Mouse (Mus musculus): Measurements from ENCODE around the gene Dusp23. TPM values are rescaled to one million over a fixed set of nuclear protein-coding genes. Genes with fewer than 3 reads are reported as not detected.

The Dusp23 gene
- polyA plus RNA-seq, 1 experiment from 2014 or later = 20.0 TPM

DNA sequence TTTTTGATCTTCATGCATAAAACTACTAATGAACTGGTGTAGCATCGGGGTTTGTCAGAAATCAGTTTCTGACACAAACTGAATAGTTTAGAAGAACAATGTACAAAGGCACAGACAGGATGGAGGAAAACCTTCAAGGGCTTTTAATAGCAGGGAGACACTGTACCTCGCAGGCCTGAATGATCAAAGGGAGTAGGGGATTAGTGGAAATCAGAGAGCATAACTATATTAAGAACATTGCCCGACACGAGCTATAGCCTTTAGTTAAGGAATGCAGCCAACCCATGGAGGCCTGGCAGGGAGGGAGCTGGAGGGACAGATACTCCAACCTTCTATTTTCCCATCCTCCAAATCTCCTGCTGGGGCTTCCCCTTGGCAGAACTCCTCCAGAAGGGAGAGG, 14.5 kb upstream of the Dusp23 start:
- H3K27me3 ChIP-seq (replicated peaks) = no peaks in the 10 kb centered on the region
- no peak overlapping the region for H3K4me3 ChIP-seq
- WGBS = 73% methylated on average over 4 of the region's 4 CpGs
- H3K36me3 ChIP-seq = no peaks in the 10 kb centered on the region
- no peaks in the 10 kb centered on the region for H3K9me3 ChIP-seq
- H3K4me1 ChIP-seq = no peaks in the 10 kb centered on the region
- no peak overlapping the region for H3K4me2 ChIP-seq (replicated peaks)
- H3K27ac ChIP-seq = no peak overlapping the region
- H3K9ac ChIP-seq = no peak overlapping the region
- no peak for ATAC-seq (ENCODE audit: low FRiP score, low read depth)

DNA sequence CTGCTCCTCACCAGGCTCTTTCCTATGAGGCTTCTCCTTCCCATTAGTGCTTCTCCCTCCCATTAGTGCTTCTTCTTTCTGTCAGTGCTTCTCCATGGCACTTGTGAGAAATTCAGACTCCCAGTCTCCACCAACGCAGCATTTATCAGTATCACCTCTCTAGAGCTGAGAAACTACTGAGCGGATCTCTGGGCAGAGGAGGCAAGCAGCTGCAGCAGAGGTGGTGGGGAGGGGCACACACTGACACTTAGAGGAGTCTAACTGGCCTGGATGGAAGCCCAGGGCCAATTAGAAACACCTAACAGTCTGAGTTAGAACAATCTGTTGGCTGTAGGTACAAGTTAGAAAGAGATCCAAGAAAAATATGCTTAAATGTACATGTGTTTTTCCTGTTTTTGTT, 6.0 kb upstream of the Dusp23 start:
- Histone ChIP-seq H3K4me3 (no peak overlapping the region), H3K36me3 (no peaks in the 10 kb centered on the region), H3K4me2 (replicated peaks) (no peak overlapping the region), H3K9ac (no peak overlapping the region), H3K27me3 (replicated peaks) (no peaks in the 10 kb centered on the region), H3K4me1 (peaks cover 3% of the 10 kb centered on the region; the same call in 1 of the 2 replicates), H3K9me3 (no peaks in the 10 kb centered on the region), H3K27ac (no peak overlapping the region)
- no peak for ATAC-seq (ENCODE audit: low FRiP score, low read depth)
- 66% methylated on average over 2 of the region's 2 CpGs for WGBS

DNA sequence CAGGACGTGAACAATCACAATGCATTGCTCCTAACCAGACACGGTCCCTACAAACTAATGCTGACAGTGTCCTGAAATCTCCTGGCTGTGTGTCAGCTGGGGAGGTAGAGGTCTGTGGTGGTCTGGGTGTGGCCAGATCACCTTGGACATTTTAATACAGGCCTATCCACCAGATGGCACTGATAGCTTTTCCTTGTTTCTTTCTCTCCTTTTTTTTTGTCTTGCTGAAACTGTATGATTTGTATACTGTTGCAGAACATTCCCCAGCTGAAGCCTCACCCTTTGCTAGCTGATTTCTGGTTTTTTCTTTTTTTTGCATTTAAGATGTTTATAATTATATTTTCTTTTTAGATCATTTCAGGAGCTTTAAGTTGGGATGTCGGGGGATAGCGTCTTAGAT, 5.0 kb upstream of the Dusp23 start:
- Histone ChIP-seq H3K27ac (no peak overlapping the region), H3K4me3 (no peak overlapping the region), H3K27me3 (replicated peaks) (no peaks in the 10 kb centered on the region), H3K9ac (no peak overlapping the region), H3K36me3 (no peaks in the 10 kb centered on the region), H3K4me2 (replicated peaks) (no peak overlapping the region), H3K4me1 (peaks cover 3% of the 10 kb centered on the region; the same call in 1 of the 2 replicates), H3K9me3 (no peaks in the 10 kb centered on the region)
- 77% methylated on average over 4 of the region's 4 CpGs for WGBS
- no peak for ATAC-seq (ENCODE audit: low FRiP score, low read depth)

DNA sequence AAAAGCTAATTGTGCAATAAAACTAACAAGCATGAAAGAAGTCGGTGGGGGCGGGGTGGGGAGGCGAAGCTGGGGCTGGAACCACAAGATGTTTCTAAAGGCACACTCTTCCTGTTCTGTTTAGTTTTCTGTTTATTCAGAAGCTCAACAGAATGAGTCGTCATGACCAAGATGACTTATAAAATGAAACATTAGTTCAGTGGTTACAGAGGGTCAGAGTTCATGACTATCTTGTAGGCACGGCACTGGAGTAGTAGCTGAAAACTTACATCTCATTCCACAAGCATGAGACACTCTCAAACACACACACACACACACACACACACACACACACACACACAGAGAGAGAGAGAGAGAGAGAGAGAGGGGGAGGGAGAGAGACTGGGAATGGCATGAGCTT, 3.5 kb upstream of the Dusp23 start:
- Histone ChIP-seq H3K27me3 (replicated peaks) (no peaks in the 10 kb centered on the region), H3K4me2 (replicated peaks) (no peak overlapping the region), H3K27ac (no peak overlapping the region), H3K9ac (no peak overlapping the region), H3K4me1 (peaks cover 3% of the 10 kb centered on the region; the same call in 1 of the 2 replicates), H3K4me3 (no peak overlapping the region), H3K36me3 (no peaks in the 10 kb centered on the region), H3K9me3 (no peaks in the 10 kb centered on the region)
- ATAC-seq (ENCODE audit: low FRiP score, low read depth) = no peak
- WGBS = 93% methylated on average over 5 of the region's 5 CpGs

DNA sequence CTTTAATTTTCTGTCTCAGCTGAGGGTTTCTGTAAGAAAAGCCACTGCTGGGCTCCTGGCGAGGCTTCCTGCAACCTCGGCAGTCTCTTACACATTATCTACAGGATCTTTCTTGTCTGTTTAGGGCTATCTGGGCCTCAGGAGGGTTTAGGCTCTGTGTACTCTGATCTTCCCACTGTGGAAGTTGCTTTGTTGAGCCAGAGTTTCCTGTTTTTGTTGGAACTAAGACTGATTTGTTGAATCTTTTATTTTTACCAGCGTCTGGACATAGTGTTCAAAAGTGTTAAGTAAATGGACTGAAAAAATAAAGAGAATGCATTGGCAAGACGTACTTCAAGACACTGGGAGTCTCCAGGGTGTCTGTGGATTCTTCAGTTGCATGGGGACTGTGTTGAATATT, 2.5 kb upstream of the Dusp23 start:
- H3K9me3 ChIP-seq = no peaks in the 10 kb centered on the region
- H3K27ac ChIP-seq = no peak overlapping the region
- no peak overlapping the region for H3K4me2 ChIP-seq (replicated peaks)
- 40% methylated on average over 4 of the region's 4 CpGs for WGBS
- no peaks in the 10 kb centered on the region for H3K36me3 ChIP-seq
- H3K27me3 ChIP-seq (replicated peaks) = no peaks in the 10 kb centered on the region
- ATAC-seq (ENCODE audit: low FRiP score, low read depth) = no peak
- H3K4me1 ChIP-seq = peaks cover 3% of the 10 kb centered on the region; the same call in 1 of the 2 replicates
- no peak overlapping the region for H3K4me3 ChIP-seq
- H3K9ac ChIP-seq = no peak overlapping the region

DNA sequence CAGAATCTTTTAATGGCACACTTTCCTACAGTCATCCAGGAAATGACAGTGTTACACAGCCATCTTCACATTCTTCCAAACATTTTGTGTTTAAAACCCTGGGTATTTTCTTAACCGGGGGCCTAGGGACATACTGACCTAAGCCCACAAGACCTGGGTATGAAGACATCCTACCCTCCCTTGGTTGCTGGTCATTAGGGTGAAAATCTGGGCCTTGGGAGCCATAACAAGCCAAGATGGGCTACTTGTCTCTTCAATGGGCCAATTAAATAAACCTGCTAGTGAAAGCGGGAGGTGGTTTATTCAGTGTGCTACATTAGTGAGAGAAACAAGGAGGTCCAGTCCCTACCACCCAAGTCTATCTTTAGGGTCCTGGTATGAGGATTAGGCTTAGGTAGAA, 1.4 kb upstream of the Dusp23 start:
- Histone ChIP-seq H3K27ac (no peak overlapping the region), H3K36me3 (no peaks in the 10 kb centered on the region), H3K4me2 (replicated peaks) (no peak overlapping the region), H3K4me3 (no peak overlapping the region), H3K4me1 (peaks cover 3% of the 10 kb centered on the region; the same call in 1 of the 2 replicates), H3K9ac (no peak overlapping the region), H3K9me3 (no peaks in the 10 kb centered on the region), H3K27me3 (replicated peaks) (no peaks in the 10 kb centered on the region)
- 93% methylated on average over 2 of the region's 2 CpGs for WGBS
- ATAC-seq (ENCODE audit: low FRiP score, low read depth) = no peak

DNA sequence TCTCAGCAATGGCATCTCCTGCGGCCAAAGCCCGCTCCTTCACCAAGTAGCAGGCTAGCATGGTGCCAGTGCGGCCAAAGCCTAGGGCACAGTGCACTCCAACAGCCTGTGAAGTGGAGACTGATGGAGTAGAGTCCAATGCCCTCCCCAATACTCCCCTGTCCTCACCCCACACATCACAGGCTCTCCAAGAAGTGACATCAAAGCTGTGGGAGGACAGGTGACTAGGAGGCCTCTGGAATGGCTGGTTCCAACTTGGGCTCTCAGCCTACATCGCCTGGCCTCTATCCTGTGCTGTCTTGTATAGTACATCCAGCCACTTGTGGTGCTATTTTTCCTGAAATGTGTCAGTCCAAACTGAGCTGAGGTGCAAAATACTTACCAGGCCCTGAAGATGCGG, 1.0 kb downstream of the Dusp23 start:
- Histone ChIP-seq H3K9me3 (no peaks in the 10 kb centered on the region), H3K36me3 (no peaks in the 10 kb centered on the region), H3K27ac (no peak overlapping the region), H3K27me3 (replicated peaks) (no peaks in the 10 kb centered on the region), H3K9ac (no peak overlapping the region), H3K4me2 (replicated peaks) (peak overlapping the region; percentile 24; the same call in 1 of the 2 replicates), H3K4me3 (no peak overlapping the region), H3K4me1 (peaks cover 3% of the 10 kb centered on the region; the same call in 1 of the 2 replicates)
- no peak for ATAC-seq (ENCODE audit: low FRiP score, low read depth)
- WGBS = 88% methylated on average over 5 of the region's 5 CpGs

DNA sequence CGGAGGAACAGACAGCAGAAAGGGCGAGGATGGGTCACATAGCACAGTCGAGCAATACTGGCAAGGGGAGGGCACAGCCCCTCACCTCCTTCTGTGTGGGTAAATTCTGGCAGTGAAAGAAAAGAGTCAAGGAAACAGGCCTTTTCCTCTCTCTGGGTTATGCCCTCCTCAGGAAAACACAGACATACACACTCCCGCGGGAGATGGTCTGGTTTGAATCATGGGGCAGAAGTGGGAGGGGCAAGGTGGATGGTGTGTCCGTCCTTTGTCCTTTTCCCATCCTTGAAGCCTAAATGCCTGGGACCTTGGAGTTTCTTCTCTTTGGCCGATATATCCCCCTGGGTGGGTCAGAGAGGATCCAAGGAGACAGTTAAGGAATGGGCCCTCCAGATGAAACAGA, 2.9 kb downstream of the Dusp23 start:
- H3K27me3 ChIP-seq (replicated peaks) = no peaks in the 10 kb centered on the region
- no peak overlapping the region for H3K27ac ChIP-seq
- 69% methylated on average over 7 of the region's 7 CpGs for WGBS

DNA sequence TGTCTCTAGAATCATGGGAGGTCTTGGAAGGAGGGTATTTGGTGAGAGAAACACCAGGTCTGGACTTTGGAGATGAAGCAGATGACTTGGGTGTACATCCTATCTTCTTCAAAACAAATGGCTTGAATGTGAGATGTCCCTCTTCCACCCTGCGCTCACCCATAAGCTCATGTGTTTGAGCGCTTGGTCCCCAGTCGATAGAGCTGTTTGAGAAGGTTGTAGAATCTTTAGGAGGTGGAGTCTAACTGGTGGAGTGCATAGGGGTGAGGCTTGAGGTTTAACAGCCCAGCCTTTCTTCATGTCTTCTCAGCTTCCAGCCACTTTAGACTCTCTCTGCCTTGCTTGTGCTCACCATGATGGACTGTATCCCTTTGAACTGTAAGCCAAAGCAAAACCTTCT, 6.5 kb downstream of the Dusp23 start:
- 93% methylated on average over 3 of the region's 3 CpGs for WGBS
- H3K4me1 ChIP-seq = no peaks in the 10 kb centered on the region
- H3K36me3 ChIP-seq = no peaks in the 10 kb centered on the region
- H3K27ac ChIP-seq = no peak overlapping the region
- H3K27me3 ChIP-seq (replicated peaks) = no peaks in the 10 kb centered on the region
- no peak for ATAC-seq (ENCODE audit: low FRiP score, low read depth)
- H3K4me3 ChIP-seq = no peak overlapping the region
- H3K4me2 ChIP-seq (replicated peaks) = no peak overlapping the region
- H3K9ac ChIP-seq = no peak overlapping the region
- no peaks in the 10 kb centered on the region for H3K9me3 ChIP-seq

More for the DNA sequence above, 2.9 kb downstream of the Dusp23 start:
- no peak for ATAC-seq (ENCODE audit: low FRiP score, low read depth)
- Histone ChIP-seq H3K4me1 (peaks cover under 1% of the 10 kb centered on the region; the same call in 1 of the 2 replicates), H3K9me3 (no peaks in the 10 kb centered on the region), H3K4me3 (no peak overlapping the region), H3K4me2 (replicated peaks) (no peak overlapping the region), H3K9ac (no peak overlapping the region), H3K36me3 (no peaks in the 10 kb centered on the region)

DNA sequence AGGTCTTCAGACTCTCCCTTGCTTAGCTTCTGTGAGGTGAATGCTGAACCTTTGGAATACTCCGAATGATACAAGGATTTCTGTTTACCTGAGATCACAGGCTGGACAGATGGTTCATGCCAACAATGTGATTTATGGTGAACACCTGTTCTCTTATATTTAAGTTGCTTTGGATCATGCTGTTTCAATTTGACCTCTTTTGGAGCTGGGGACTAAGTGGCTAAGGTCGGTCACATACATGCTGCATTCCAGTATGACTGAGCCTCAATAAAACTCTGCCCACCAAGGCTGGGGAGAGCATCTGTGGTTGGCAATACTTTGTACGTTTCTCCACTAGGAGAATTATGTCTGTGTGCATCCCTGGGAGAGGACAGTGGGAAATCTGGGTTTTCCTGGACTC, 8.7 kb downstream of the Dusp23 start:
- H3K4me3 ChIP-seq = no peak overlapping the region
- H3K27ac ChIP-seq = no peak overlapping the region
- H3K9me3 ChIP-seq = no peaks in the 10 kb centered on the region
- H3K4me1 ChIP-seq = no peaks in the 10 kb centered on the region
- no peaks in the 10 kb centered on the region for H3K36me3 ChIP-seq
- no peaks in the 10 kb centered on the region for H3K27me3 ChIP-seq (replicated peaks)
- WGBS = 77% methylated on average over 3 of the region's 3 CpGs
- H3K4me2 ChIP-seq (replicated peaks) = no peak overlapping the region
- no peak overlapping the region for H3K9ac ChIP-seq
- ATAC-seq (ENCODE audit: low FRiP score, low read depth) = no peak

DNA sequence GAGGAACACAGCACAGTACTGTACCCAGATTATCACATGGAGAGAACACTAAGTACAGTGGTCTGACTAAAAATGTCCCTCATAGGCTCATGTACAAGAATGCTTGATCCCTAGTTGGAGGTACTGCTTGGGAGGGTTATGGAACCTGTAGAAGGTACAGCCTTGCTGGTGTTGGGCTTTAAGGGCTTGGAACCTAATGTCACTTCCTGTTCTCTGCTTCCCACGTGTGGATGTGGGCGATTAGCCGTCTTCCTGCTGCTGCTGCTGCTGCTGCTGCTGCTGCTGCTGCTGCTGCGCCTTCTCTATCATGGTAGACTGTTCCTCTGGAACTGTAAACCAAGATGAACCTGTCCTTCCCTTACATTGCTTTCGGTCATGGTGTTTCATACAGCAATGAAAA, 9.2 kb downstream of the Dusp23 start:
- 76% methylated on average over 5 of the region's 5 CpGs for WGBS

DNA sequence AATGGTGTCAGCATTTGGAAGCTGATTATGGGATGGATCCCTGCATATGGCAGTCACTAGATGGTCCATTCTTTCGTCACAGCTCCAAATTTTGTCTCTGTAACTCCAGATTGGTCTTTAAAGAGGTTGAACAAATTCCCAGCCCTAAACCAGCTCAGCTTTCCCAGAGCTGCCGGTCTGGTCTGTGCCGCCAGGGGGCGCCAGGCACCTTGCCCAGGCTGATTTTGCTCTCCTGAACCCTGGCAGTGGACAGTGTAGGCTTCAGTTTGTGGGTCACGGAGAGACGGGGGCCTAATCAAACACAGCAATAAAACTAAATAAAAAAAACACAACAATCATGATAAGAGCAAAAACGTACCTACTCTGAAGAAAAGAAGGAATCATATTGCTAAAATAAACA, 13.5 kb downstream of the Dusp23 start:
- Histone ChIP-seq H3K9ac (no peak overlapping the region), H3K4me1 (peaks cover 18% of the 10 kb centered on the region), H3K9me3 (no peaks in the 10 kb centered on the region), H3K36me3 (no peaks in the 10 kb centered on the region), H3K27ac (no peak overlapping the region), H3K4me3 (no peak overlapping the region), H3K4me2 (replicated peaks) (no peak overlapping the region), H3K27me3 (replicated peaks) (no peaks in the 10 kb centered on the region)
- 15% methylated on average over 7 of the region's 7 CpGs for WGBS
- ATAC-seq (ENCODE audit: low FRiP score, low read depth) = no peak

More for the DNA sequence above, 9.2 kb downstream of the Dusp23 start:
- no peaks in the 10 kb centered on the region for H3K9me3 ChIP-seq
- no peaks in the 10 kb centered on the region for H3K27me3 ChIP-seq (replicated peaks)
- H3K4me3 ChIP-seq = no peak overlapping the region
- no peak overlapping the region for H3K9ac ChIP-seq
- H3K4me2 ChIP-seq (replicated peaks) = no peak overlapping the region
- no peak overlapping the region for H3K27ac ChIP-seq
- no peaks in the 10 kb centered on the region for H3K36me3 ChIP-seq
- no peak for ATAC-seq (ENCODE audit: low FRiP score, low read depth)
- H3K4me1 ChIP-seq = no peaks in the 10 kb centered on the region

DNA sequence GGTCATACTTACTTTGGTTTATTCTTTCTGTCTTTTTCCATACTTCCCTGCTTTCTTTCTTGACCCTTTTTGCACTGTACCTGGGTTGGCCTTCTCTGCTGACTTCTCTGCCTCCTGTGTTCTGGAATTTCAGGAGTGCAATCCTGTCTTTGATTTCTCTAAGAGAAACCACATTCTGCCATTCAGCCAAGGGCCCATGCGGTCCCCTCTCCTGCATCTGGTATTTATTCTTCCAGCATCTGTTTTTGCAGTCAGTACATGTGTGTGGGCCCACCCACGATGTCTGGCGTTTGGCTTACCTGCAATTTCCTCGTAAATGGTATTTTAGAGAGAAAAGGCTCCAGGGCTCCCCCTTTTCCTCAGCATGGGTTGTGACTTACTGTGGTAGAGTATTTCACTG, 14.6 kb downstream of the Dusp23 start:
- Histone ChIP-seq H3K4me1 (peaks cover 18% of the 10 kb centered on the region), H3K27me3 (replicated peaks) (no peaks in the 10 kb centered on the region), H3K9ac (no peak overlapping the region), H3K4me2 (replicated peaks) (peak overlapping the region; percentile 83; the same call in 1 of the 2 replicates), H3K36me3 (no peaks in the 10 kb centered on the region), H3K4me3 (no peak overlapping the region), H3K9me3 (no peaks in the 10 kb centered on the region), H3K27ac (no peak overlapping the region)
- ATAC-seq (ENCODE audit: low FRiP score, low read depth) = no peak
- 22% methylated on average over 4 of the region's 4 CpGs for WGBS
